Mouse (Mus musculus): ENCODE data around the gene Lgmn.

- TF ChIP-seq EP300 (IDR thresholded peaks at IDR 0.05; ENCODE audit: low read depth): no peak
- TF ChIP-seq CTCF (IDR thresholded peaks at IDR 0.05; ENCODE audit: low read depth): no peak
Measured at GRCm38 (mm10) chr12:102416955-102417510, 22.6 kb downstream of the Lgmn start.

Data from liver, embryonic 14.5 days (tissue).